Mouse (Mus musculus) midbrain, postnatal 0 days (tissue): Measurements from ENCODE around the gene Chsy1. TPM values are rescaled to one million over a fixed set of nuclear protein-coding genes. Genes with fewer than 3 reads are reported as not detected.
A peak's percentile ranks its signal among the peaks of the same experiment; 100 is the strongest.

Experiments used
- ATAC-seq: fragments of 200-750 bp; cut with Nextera tagmentation; 2 replicates; pipeline ENCODE4 v1.8.0; 2017; ENCODE audit warnings: moderate number of reproducible peaks, mild to moderate bottlenecking, moderate TSS enrichment, moderate library complexity; ENCODE audit not compliant: low FRiP score
- DNase-seq: peaks from one replicate; pipeline ENCODE4 v3.0.0-alpha.2; 2015; ENCODE audit warnings: low spot score
- H3K27ac ChIP-seq: fragments of 300-500 bp; sonication (generic); 2 replicates; pipeline ENCODE4 v1.5.1; 2014; ENCODE audit warnings: low read depth, mild to moderate bottlenecking, low read length, mixed read lengths
- H3K27me3 ChIP-seq: fragments of 300-500 bp; sonication (generic); 2 replicates; pipeline ENCODE4 v1.6.1; 2014; ENCODE audit warnings: low read length, control low read depth, mixed read lengths; ENCODE audit not compliant: insufficient read depth
- H3K36me3 ChIP-seq: fragments of 300-500 bp; sonication (generic); 2 replicates; pipeline ENCODE4 v1.6.1; 2014; ENCODE audit warnings: low read length, control low read depth, mixed read lengths; ENCODE audit not compliant: insufficient read depth
- H3K4me1 ChIP-seq: fragments of 300-500 bp; sonication (generic); 2 replicates; pipeline ENCODE4 v1.6.1; 2014; ENCODE audit warnings: mild to moderate bottlenecking, control low read depth, antibody characterized with exemption, low read length, mixed read lengths; ENCODE audit not compliant: insufficient read depth
- H3K4me2 ChIP-seq: fragments of 300-500 bp; sonication (generic); 2 replicates; pipeline ENCODE4 v1.6.1; 2014; ENCODE audit warnings: low read depth, mild to moderate bottlenecking, low read length, mixed read lengths; ENCODE audit not compliant: poor library complexity, severe bottlenecking
- H3K4me3 ChIP-seq: fragments of 300-500 bp; sonication (generic); 2 replicates; pipeline ENCODE4 v1.5.1; 2014; ENCODE audit warnings: low read depth, mild to moderate bottlenecking, low read length, moderate library complexity
- H3K9ac ChIP-seq: fragments of 300-500 bp; sonication (generic); replicated peaks from 2 replicates; pipeline ENCODE4 v1.6.1; 2014; ENCODE audit warnings: mild to moderate bottlenecking, low read length, moderate library complexity, mixed read lengths; ENCODE audit not compliant: poor library complexity, severe bottlenecking
- H3K9me3 ChIP-seq: fragments of 300-500 bp; sonication (generic); 2 replicates; pipeline ENCODE4 v1.6.1; 2016; ENCODE audit warnings: low read length, control low read depth
- CTCF ChIP-seq: IDR thresholded peaks from 2 replicates; pipeline ENCODE4 v1.5.1; 2016; ENCODE audit warnings: antibody characterized with exemption, mild to moderate bottlenecking
- WGBS: fragments of 180-500 bp; shearing (Covaris S2); extraction: QIAGEN DNeasy Blood & Tissue Kit; methylation state at CpG from one replicate; pipeline ENCODE4 v1.1.7; 2014; 5-methylcytosine and 5-hydroxymethylcytosine counted together
- polyA plus RNA-seq: library from polyadenylated mRNA; unstranded; fragments of >200 nt; fragmentation: Nextera tagmentation; extraction: Ambion mirVana; gene quantifications from 2 replicates; pipeline ENCODE4 v1.2.1, GENCODE M21; 2015
- total RNA-seq: library from RNA; depleted of rRNA; stranded (reverse); fragments of >200 nt; gene quantifications from 2 replicates; pipeline ENCODE4 v1.2.3, GENCODE M21; 2014

Gene Chsy1
- total and polyA plus RNA-seq, 2 experiments from 2014 or later = 7.2 to 38.9 TPM

GRCm38 (mm10) chr7:66105771-66106170 lies 3.5 kb upstream of the Chsy1 start:
- no peak overlapping the region for H3K9ac ChIP-seq
- 58% methylated on average over 4 of the region's 4 CpGs for WGBS
- no peak for ATAC-seq
- H3K36me3 ChIP-seq = no peaks in the 10 kb centered on the region
- H3K4me3 ChIP-seq = no peak overlapping the region
- no peaks in the 10 kb centered on the region for H3K27me3 ChIP-seq
- H3K27ac ChIP-seq = no peak overlapping the region
- no peaks in the 10 kb centered on the region for H3K9me3 ChIP-seq
- no peak for DNase-seq
- H3K4me2 ChIP-seq = no peak overlapping the region
- no peak for TF ChIP-seq CTCF
- H3K4me1 ChIP-seq = no peaks in the 10 kb centered on the region; the same call in 1 of the 2 replicates

DNA sequence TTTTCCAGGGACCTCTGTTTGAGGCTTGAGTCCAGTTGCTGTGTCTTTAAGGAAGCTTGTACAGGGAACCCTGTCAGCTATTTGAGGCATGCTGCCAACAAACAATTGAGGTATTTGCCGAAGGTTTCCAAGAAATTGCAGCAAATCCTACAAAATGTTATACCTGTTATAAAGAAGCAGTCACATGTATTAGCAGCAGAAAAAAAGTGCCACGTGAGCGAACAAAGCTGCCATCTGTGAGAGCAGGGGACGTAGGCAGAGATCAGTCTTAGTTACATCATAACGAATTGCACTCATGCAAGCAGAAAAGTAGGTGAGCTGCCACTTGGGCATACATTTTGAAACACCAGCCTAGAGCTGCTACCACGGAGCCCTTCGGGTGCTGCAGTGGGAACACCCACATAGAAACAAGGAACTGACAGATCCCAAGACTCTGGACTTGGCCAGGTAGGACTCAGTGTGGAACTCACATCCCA lies 2.7 kb upstream of the Chsy1 start:
- Histone ChIP-seq H3K4me2 (no peak overlapping the region), H3K27ac (no peak overlapping the region), H3K4me1 (no peaks in the 10 kb centered on the region; the same call in 1 of the 2 replicates), H3K36me3 (no peaks in the 10 kb centered on the region), H3K27me3 (no peaks in the 10 kb centered on the region), H3K9ac (no peak overlapping the region), H3K9me3 (no peaks in the 10 kb centered on the region), H3K4me3 (no peak overlapping the region)
- ATAC-seq (no peak), DNase-seq (no peak)
- no peak for TF ChIP-seq CTCF
- WGBS = 76% methylated on average over 7 of the region's 7 CpGs

- Histone ChIP-seq H3K4me3 (no peak overlapping the region), H3K4me1 (no peaks in the 10 kb centered on the region; the same call in 1 of the 2 replicates), H3K9me3 (no peaks in the 10 kb centered on the region), H3K27me3 (no peaks in the 10 kb centered on the region), H3K36me3 (no peaks in the 10 kb centered on the region), H3K9ac (no peak overlapping the region), H3K4me2 (no peak overlapping the region), H3K27ac (no peak overlapping the region)
- no peak for ATAC-seq
- DNase-seq = no peak
- no peak for TF ChIP-seq CTCF
- 84% methylated on average over 11 of the region's 11 CpGs for WGBS
Observed at GRCm38 (mm10) chr7:66107206-66107605, 2.1 kb upstream of the Chsy1 start.

DNA sequence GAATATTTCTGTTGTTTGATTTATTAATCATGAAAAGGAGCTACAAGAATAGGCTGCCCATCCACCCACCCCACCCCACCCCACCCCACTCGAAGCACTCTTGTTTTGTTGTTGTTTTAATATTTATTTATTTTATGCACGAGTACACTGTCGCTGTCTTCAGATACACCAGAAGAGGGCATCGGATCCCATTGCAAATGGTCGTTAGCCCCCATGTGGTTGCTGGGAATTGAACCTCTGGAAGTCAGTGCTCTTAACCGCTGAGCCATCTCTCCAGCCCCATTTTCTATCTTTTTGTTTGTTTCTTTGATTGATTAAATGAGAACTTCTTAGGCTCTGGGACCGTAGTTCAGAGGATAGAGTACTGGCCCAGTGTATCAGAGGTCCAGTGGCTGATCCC lies 1.4 kb upstream of the Chsy1 start:
- peak; percentile 61 for DNase-seq
- Histone ChIP-seq H3K4me3 (no peak overlapping the region), H3K9me3 (no peaks in the 10 kb centered on the region), H3K4me1 (no peaks in the 10 kb centered on the region; the same call in 1 of the 2 replicates), H3K27ac (no peak overlapping the region), H3K4me2 (no peak overlapping the region), H3K9ac (no peak overlapping the region), H3K36me3 (no peaks in the 10 kb centered on the region), H3K27me3 (no peaks in the 10 kb centered on the region)
- no peak for ATAC-seq
- peak; percentile 71 for TF ChIP-seq CTCF
- 10% methylated on average over 7 of the region's 7 CpGs for WGBS

GRCm38 (mm10) chr7:66109855-66110635 lies 730 bp downstream of the Chsy1 start:
- Histone ChIP-seq H3K4me3 (peak overlapping the region; percentile 92), H3K4me2 (peak overlapping the region; percentile 92), H3K4me1 (peaks cover 4% of the 10 kb centered on the region; the same call in 1 of the 2 replicates), H3K36me3 (no peaks in the 10 kb centered on the region), H3K9me3 (no peaks in the 10 kb centered on the region), H3K9ac (peak overlapping the region; percentile 93), H3K27ac (peak overlapping the region; percentile 91), H3K27me3 (no peaks in the 10 kb centered on the region)
- peak; percentile 71 for ATAC-seq
- WGBS = under 1% methylated on average over 36 of the region's 77 CpGs
- no peak for TF ChIP-seq CTCF
- peak; percentile 48 for DNase-seq

DNA sequence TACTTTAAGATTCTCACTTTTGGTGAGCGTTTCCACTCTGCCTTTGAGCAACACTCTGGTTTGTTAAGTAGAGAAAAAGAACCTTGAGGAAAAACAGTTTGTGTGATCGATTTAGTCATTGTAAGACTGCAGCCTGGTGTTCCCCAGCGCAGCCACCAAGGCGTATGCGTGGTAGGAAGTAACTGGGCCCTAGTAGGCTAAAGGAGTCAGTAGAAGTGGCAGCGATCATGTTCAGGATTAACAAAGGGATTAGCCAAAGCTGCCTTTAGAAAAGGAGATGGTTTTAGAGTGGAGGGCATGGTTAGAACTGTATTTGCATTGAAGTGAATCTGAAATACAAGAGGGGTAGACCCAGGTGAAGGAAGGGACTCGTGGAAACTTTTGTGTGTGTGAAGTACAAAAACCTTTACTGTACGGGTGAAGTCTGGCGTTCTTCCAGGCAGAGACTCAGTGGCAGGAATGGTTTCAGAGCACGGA lies 1.4 kb downstream of the Chsy1 start:
- DNase-seq (peak; percentile 31), ATAC-seq (no peak)

More for the DNA sequence above, 1.4 kb downstream of the Chsy1 start:
- no peak for TF ChIP-seq CTCF
- no peaks in the 10 kb centered on the region for H3K9me3 ChIP-seq
- H3K4me3 ChIP-seq = peak overlapping the region; percentile 92
- H3K4me1 ChIP-seq = peaks cover 4% of the 10 kb centered on the region; the same call in 1 of the 2 replicates
- 2% methylated on average over 10 of the region's 10 CpGs for WGBS
- no peaks in the 10 kb centered on the region for H3K27me3 ChIP-seq
- peak overlapping the region; percentile 92 for H3K4me2 ChIP-seq
- peak overlapping the region; percentile 93 for H3K9ac ChIP-seq
- H3K27ac ChIP-seq = peak overlapping the region; percentile 91
- no peaks in the 10 kb centered on the region for H3K36me3 ChIP-seq
